Mouse (Mus musculus) megakaryocyte, adult 5-6 weeks (primary cell): ENCODE results near the gene Gm8374. TPM values are rescaled to one million over a fixed set of nuclear protein-coding genes. Genes with fewer than 3 reads are reported as not detected.
"Not testable (repeated sequence)": the region's sequence is repeated elsewhere in the genome, so short reads cannot be mapped to it uniquely, and the experiment has no call there.

ENCODE experiments used
- ATAC-seq: 2 replicates; pipeline ENCODE4 v1.8.0; 2016; ENCODE audit warnings: mild to moderate bottlenecking, inconsistent platforms; ENCODE audit not compliant: poor library complexity, severe bottlenecking
- total RNA-seq, 2 experiments: library from RNA; stranded (forward) in 1 of 2; stranded (reverse) in 1 of 2; fragments of 153-499, 151-499 nt in 1 of 2; fragments of 221-1000, 200-1000 nt in 1 of 2; gene quantifications; 2 replicates each; pipeline versions ENCODE4 v1.2.3 to v1.2.4; 2015 to 2017

Gm8374 gene
- not detected in 2 replicates for total RNA-seq (2015)
- not detected in 2 replicates for total RNA-seq (2017)

DNA sequence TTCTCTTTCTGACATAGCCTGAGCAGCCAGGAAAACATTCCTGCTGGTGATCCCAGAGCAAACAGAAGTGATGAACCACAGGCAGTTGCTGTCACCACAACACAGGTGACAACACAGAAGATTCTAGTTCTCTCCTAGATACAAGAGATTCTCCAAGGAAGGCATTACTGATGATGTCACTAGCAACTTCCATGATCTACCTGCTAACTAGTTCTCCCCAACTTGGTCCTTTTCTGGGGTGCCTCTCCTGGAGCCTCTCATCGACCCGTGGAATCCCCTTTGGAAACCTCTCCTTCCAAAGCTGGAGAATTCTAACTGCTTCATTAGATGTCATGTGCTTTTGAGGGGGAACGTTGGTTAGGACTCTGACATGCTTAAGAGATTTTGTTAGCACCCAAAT is at the start of gene Gm8374:
TSS of gene Gm8374 (minus strand) at position 101 of the 400 bp plus-strand sequence.
- not testable (repeated sequence) for ATAC-seq

DNA sequence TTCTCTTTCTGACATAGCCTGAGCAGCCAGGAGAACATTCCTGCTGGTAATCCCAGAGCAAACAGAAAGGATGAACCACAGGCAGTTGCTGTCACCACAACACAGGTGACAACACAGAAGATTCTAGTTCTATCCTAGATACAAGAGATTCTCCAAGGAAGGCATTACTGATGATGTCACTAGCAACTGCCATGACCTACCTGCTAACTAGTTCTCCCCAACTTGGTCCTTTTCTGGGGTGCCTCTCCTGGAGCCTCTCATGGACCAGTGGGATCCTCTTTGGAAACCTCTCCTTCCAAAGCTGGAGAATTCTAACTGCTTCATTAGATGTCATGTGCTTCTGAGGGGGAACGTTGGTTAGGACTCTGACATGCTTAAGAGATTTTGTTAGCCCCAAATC is 32.6 kb downstream of the Gm8374 start, which contains the start of gene Gm5797:
TSS of gene Gm5797 (minus strand) at position 101 of the 400 bp plus-strand sequence.
- not testable (repeated sequence) for ATAC-seq

DNA sequence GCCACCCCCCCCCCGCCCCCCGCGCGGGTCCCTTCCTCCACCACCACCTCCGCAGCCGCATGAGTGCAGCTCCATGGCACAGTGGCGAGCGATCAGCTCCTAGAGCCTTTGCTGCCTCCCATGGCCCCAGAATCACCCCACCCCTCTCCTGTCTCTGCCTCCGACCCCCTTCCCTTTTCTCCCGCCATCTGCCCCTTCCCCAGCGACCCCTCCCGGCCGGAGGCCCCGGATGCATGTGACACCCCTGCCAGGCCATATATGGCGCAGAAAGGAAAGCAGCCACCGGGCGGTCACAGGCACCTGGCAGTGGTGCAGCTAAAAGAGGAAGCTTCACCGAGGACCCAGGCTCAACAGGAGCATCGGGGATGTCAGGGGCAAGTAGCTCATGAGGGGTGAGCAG is 49.8 kb downstream of the Gm8374 start:
- ATAC-seq, result not testable (repeated sequence)

DNA sequence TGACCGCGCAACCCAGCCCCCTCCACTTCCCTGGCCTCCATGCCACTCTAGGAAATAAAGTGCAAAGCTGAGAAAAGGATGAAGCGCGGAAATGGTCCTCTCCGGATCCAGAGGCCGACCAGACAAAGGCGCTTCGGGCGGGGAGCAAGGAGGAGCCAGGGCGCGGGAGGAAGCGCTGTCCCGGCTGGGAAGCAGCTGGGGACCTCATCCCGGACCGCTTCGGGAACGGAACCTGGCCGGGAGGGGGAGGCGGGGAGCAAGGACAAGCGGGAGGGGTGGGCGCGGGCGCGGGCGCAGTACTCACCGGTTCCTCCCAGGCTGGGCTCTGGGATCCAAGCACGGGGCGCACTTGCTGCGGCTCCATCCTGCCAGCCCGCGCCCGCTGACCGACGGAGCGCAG is 50.3 kb downstream of the Gm8374 start, which contains the start of gene Gm3739:
TSS of gene Gm3739 (minus strand) at position 389 of the 400 bp plus-strand sequence.
- ATAC-seq, result not testable (repeated sequence)

Other genes with a start within 250 kb of the Gm8374 start
- gene Gm6676, start 239.7 kb downstream of the Gm8374 start, total RNA-seq (2015), result not detected in 2 replicates
- gene Gm6676, start 239.7 kb downstream of the Gm8374 start, total RNA-seq (2017), result not detected in 2 replicates
- gene Gm3512, start 190.6 kb downstream of the Gm8374 start, total RNA-seq (2015), result 0.20 TPM in 1 of 2 replicates, not detected in the other
- not detected in 2 replicates for gene Gm3512, start 190.6 kb downstream of the Gm8374 start, total RNA-seq (2017)
- gene Gm16434, start 170.6 kb downstream of the Gm8374 start, total RNA-seq (2015), result not detected in 2 replicates
- not detected in 2 replicates for gene Gm16434, start 170.6 kb downstream of the Gm8374 start, total RNA-seq (2017)
- not detected in 2 replicates for gene Gm3727, start 100.4 kb downstream of the Gm8374 start, total RNA-seq (2015)
- not detected in 2 replicates for gene Gm3727, start 100.4 kb downstream of the Gm8374 start, total RNA-seq (2017)
- gene Gm3739, start 50.1 kb downstream of the Gm8374 start, total RNA-seq (2015), result not detected in 2 replicates
- not detected in 2 replicates for gene Gm3739, start 50.1 kb downstream of the Gm8374 start, total RNA-seq (2017)
- not detected in 2 replicates for gene Gm5797, start 32.7 kb downstream of the Gm8374 start, total RNA-seq (2015)
- not detected in 2 replicates for gene Gm5797, start 32.7 kb downstream of the Gm8374 start, total RNA-seq (2017)
- not detected in 2 replicates for gene Gm3755, start 85.8 kb upstream of the Gm8374 start, total RNA-seq (2015)
- not detected in 2 replicates for gene Gm3755, start 85.8 kb upstream of the Gm8374 start, total RNA-seq (2017)
- gene Gm3752, start 118.6 kb upstream of the Gm8374 start, total RNA-seq (2015), result not detected in 2 replicates
- not detected in 2 replicates for gene Gm3752, start 118.6 kb upstream of the Gm8374 start, total RNA-seq (2017)
- gene Gm3558, start 203.4 kb upstream of the Gm8374 start, total RNA-seq (2015), result not detected in 2 replicates
- gene Gm3558, start 203.4 kb upstream of the Gm8374 start, total RNA-seq (2017), result not detected in 2 replicates
- gene Gm10338, start 230.5 kb upstream of the Gm8374 start, total RNA-seq (2015), result not detected in 2 replicates
- gene Gm10338, start 230.5 kb upstream of the Gm8374 start, total RNA-seq (2017), result not detected in 2 replicates